21 mouse cellular contexts compared by ENCODE assay signal in genomic region chr3:37154396-37154795, GRCm38 (mm10). TPM values are rescaled to one million over a fixed set of nuclear protein-coding genes. Genes with fewer than 3 reads are reported as not detected.
DNase-seq lines count a peak whose midpoint lies in the region; ATAC-seq and TF ChIP-seq lines count a peak whose summit lies in the region.
"Had no signal": no experiment of that assay in that cellular context is flagged by ENCODE, and none has a peak within 500 bp of the region (broad histone marks: within the 10 kb centered on the region; RNA-seq: fewer than 3 reads in every experiment).

No protein-coding gene starts in this region.

- H3K27ac ChIP-seq in intestine, embryonic 16.5 days (ENCODE audit: low read length), result no peak overlapping the region
- no peak overlapping the region for H3K27ac ChIP-seq in intestine, postnatal 0 days (ENCODE audit: low read depth, low read length)
- H3K27ac ChIP-seq in liver, embryonic 11.5 days (ENCODE audit: low read depth, low read length), result no peak overlapping the region; the same call in 1 of the 2 replicates
- H3K27ac ChIP-seq in hindbrain, embryonic 13.5 days, result no peak overlapping the region
- H3K27ac ChIP-seq: embryonic facial prominence, embryonic 12.5 days; forebrain, embryonic 13.5 days; hindbrain, embryonic 10.5 days; limb, embryonic 13.5 days had no signal

- TF ChIP-seq CTCF in intestine, postnatal 0 days (IDR thresholded peaks at IDR 0.05; ENCODE audit: low read depth), result no peak

- ATAC-seq in intestine, embryonic 16.5 days, result 0 out of 2 replicates have a peak, but pooled peaks have one; percentile 31
- no peak for ATAC-seq in intestine, postnatal 0 days
- peak; percentile 75 for ATAC-seq in liver, embryonic 11.5 days (replicated peaks; ENCODE audit: low FRiP score)
- peak; percentile 35 for ATAC-seq in megakaryocyte progenitor cell, adult 5-6 weeks (replicated peaks; ENCODE audit: poor library complexity)
- ATAC-seq in hindbrain, embryonic 13.5 days (ENCODE audit: low FRiP score), result no peak
- ATAC-seq: forebrain, embryonic 13.5 days; lung, postnatal 0 days; Patski had no signal

- H3K4me3 ChIP-seq in intestine, embryonic 16.5 days (ENCODE audit: low read length), result no peak overlapping the region
- no peak overlapping the region for H3K4me3 ChIP-seq in intestine, postnatal 0 days (ENCODE audit: low read depth, low read length)
- no peak overlapping the region for H3K4me3 ChIP-seq in liver, embryonic 11.5 days (ENCODE audit: low read depth, low read length)
- H3K4me3 ChIP-seq in hindbrain, embryonic 13.5 days, result no peak overlapping the region
- H3K4me3 ChIP-seq: embryonic facial prominence, embryonic 12.5 days; erythroblast, embryonic 14.5 days; forebrain, embryonic 13.5 days; hindbrain, embryonic 10.5 days; limb, embryonic 13.5 days had no signal

- peak; percentile 53 for DNase-seq in c-Kit-positive CD71-positive TER-119-negative erythroid progenitor cells, embryonic 14.5 days (ENCODE audit: low read depth)
- no peak for DNase-seq in liver, embryonic 11.5 days (ENCODE audit: low spot score)
- DNase-seq in left cerebral cortex, postnatal 10 days (ENCODE audit: extremely low spot score in 1 of 2, low spot score in 2 of 2), result no peak
- DNase-seq: adrenal gland, adult 8-10 months; cerebellum, adult 11 months; cerebellum, postnatal 10 days; heart, adult 18-20 months had no signal

- WGBS in intestine, embryonic 16.5 days, result 54% methylated on average over 7 of the region's 7 CpGs
- 40% methylated on average over 7 of the region's 7 CpGs for WGBS in intestine, postnatal 0 days
- WGBS in liver, embryonic 11.5 days, result 34% methylated on average over 7 of the region's 7 CpGs
- WGBS in hindbrain, embryonic 13.5 days, result 87% methylated on average over 7 of the region's 7 CpGs

- peaks cover 3% of the 10 kb centered on the region; the same call in 1 of the 2 replicates for H3K4me1 ChIP-seq in intestine, embryonic 16.5 days (ENCODE audit: control insufficient read depth, insufficient read depth, low read length)
- 0 out of 2 replicates have a peak, but pooled peaks cover 4% of the 10 kb centered on the region for H3K4me1 ChIP-seq in intestine, postnatal 0 days (replicated peaks; ENCODE audit: control insufficient read depth, insufficient read depth, low read length)
- peaks cover 8% of the 10 kb centered on the region for H3K4me1 ChIP-seq in liver, embryonic 11.5 days (replicated peaks; ENCODE audit: control insufficient read depth, insufficient read depth, low read length)
- H3K4me1 ChIP-seq in hindbrain, embryonic 13.5 days (replicated peaks), result no peaks in the 10 kb centered on the region
- H3K4me1 ChIP-seq: embryonic facial prominence, embryonic 12.5 days; forebrain, embryonic 13.5 days; hindbrain, embryonic 10.5 days had no signal

- H3K27me3 ChIP-seq in intestine, embryonic 16.5 days (replicated peaks; ENCODE audit: control insufficient read depth, insufficient read depth, low read length), result no peaks in the 10 kb centered on the region
- H3K27me3 ChIP-seq in intestine, postnatal 0 days (replicated peaks; ENCODE audit: control insufficient read depth, insufficient read depth, low read length), result no peaks in the 10 kb centered on the region
- no peaks in the 10 kb centered on the region for H3K27me3 ChIP-seq in liver, embryonic 11.5 days (replicated peaks; ENCODE audit: control insufficient read depth, insufficient read depth, low read length)
- H3K27me3 ChIP-seq in hindbrain, embryonic 13.5 days, result no peaks in the 10 kb centered on the region
- H3K27me3 ChIP-seq: embryonic facial prominence, embryonic 12.5 days; forebrain, embryonic 13.5 days; limb, embryonic 13.5 days had no signal

- intact Hi-C loops in left cerebral cortex, postnatal 10 days (cut with DNase I), result no loop called here

- no peaks in the 10 kb centered on the region for H3K9me3 ChIP-seq in intestine, embryonic 16.5 days (ENCODE audit: control insufficient read depth, low read length)
- no peaks in the 10 kb centered on the region for H3K9me3 ChIP-seq in intestine, postnatal 0 days (ENCODE audit: control insufficient read depth)
- H3K9me3 ChIP-seq in liver, embryonic 11.5 days (ENCODE audit: control insufficient read depth, low read length), result no peaks in the 10 kb centered on the region
- no peaks in the 10 kb centered on the region for H3K9me3 ChIP-seq in hindbrain, embryonic 13.5 days
- H3K9me3 ChIP-seq: embryonic facial prominence, embryonic 12.5 days; forebrain, embryonic 13.5 days; hindbrain, embryonic 10.5 days; limb, embryonic 13.5 days had no signal

- H3K9ac ChIP-seq in intestine, embryonic 16.5 days (ENCODE audit: low read depth, low read length), result no peak overlapping the region
- no peak overlapping the region for H3K9ac ChIP-seq in intestine, postnatal 0 days (ENCODE audit: low read depth, low read length)
- H3K9ac ChIP-seq in liver, embryonic 11.5 days (ENCODE audit: low read depth, low read length), result no peak overlapping the region
- no peak overlapping the region for H3K9ac ChIP-seq in hindbrain, embryonic 13.5 days
- H3K9ac ChIP-seq: embryonic facial prominence, embryonic 12.5 days; forebrain, embryonic 13.5 days; limb, embryonic 13.5 days had no signal

- no peaks in the 10 kb centered on the region for H3K36me3 ChIP-seq in intestine, embryonic 16.5 days (ENCODE audit: control insufficient read depth, insufficient read depth, low read length)
- H3K36me3 ChIP-seq in intestine, postnatal 0 days (ENCODE audit: control insufficient read depth, insufficient read depth), result no peaks in the 10 kb centered on the region
- no peaks in the 10 kb centered on the region for H3K36me3 ChIP-seq in liver, embryonic 11.5 days (ENCODE audit: control insufficient read depth, insufficient read depth, low read length)
- no peaks in the 10 kb centered on the region for H3K36me3 ChIP-seq in hindbrain, embryonic 13.5 days
- H3K36me3 ChIP-seq: embryonic facial prominence, embryonic 12.5 days; hindbrain, embryonic 10.5 days; limb, embryonic 13.5 days had no signal

- no peak overlapping the region for H3K4me2 ChIP-seq in intestine, embryonic 16.5 days (ENCODE audit: low read depth, low read length)
- H3K4me2 ChIP-seq in intestine, postnatal 0 days (replicated peaks; ENCODE audit: low read depth), result no peak overlapping the region
- peak overlapping the region; percentile 21 for H3K4me2 ChIP-seq in liver, embryonic 11.5 days
- H3K4me2 ChIP-seq in hindbrain, embryonic 13.5 days, result no peak overlapping the region
- H3K4me2 ChIP-seq: embryonic facial prominence, embryonic 12.5 days; forebrain, embryonic 13.5 days; limb, embryonic 13.5 days had no signal

RNA-seq across cellular contexts. Expression of gene Il2, which starts 28.6 kb away (rescaled TPM):
- 0.28 and 0.29 TPM in 2 replicates for polyA plus RNA-seq in intestine, embryonic 16.5 days (2015; fragmentation: Nextera tagmentation; extraction: Ambion mirVana)
- 0.46 and 0.56 TPM in 2 replicates for polyA plus RNA-seq in intestine, postnatal 0 days (2015; fragmentation: Nextera tagmentation; extraction: Ambion mirVana)
- polyA plus RNA-seq in liver, embryonic 11.5 days (2014; fragmentation: Nextera tagmentation; extraction: Ambion mirVana), result 0.18 and 0.32 TPM in 2 replicates
- total RNA-seq in megakaryocyte progenitor cell, adult 5-6 weeks (2015), result 0.17 and 0.81 TPM in 2 replicates
- total RNA-seq in megakaryocyte progenitor cell, adult 5-6 weeks (2017), result 0.12 TPM in 1 of 2 replicates, not detected in the other
- not detected for total RNA-seq in left cerebral cortex, postnatal 10 days (2021)
- polyA plus RNA-seq in hindbrain, embryonic 13.5 days (2015; fragmentation: Nextera tagmentation; extraction: Ambion mirVana), result 0.48 and 0.51 TPM in 2 replicates
- total RNA-seq: adrenal gland, adult 8-10 months; gastrocnemius, adult 8-10 months; heart, adult 18-20 months; layer of hippocampus, postnatal 14 days had no signal
- polyA plus RNA-seq: erythroblast, embryonic 14.5 days; large intestine, adult 2 months had no signal

Comparison
In these comparisons a context has a peak if more than half of its experiments do, and no peak if none do; other contexts are left out.
1. ATAC-seq: peak in intestine, embryonic 16.5 days (single experiment), liver, embryonic 11.5 days (single experiment) and megakaryocyte progenitor cell, adult 5-6 weeks (single experiment); none in intestine, postnatal 0 days (single experiment) and hindbrain, embryonic 13.5 days (single experiment).